Comparison of ENCODE assay signal across 8 mouse cellular contexts in genomic region chr9:3001948-3002659, GRCm38 (mm10). TPM values are rescaled to one million over a fixed set of nuclear protein-coding genes. Genes with fewer than 3 reads are reported as not detected.
DNase-seq lines count a peak whose midpoint lies in the region; ATAC-seq and TF ChIP-seq lines count a peak whose summit lies in the region.
"Not testable (repeated sequence)": the region's sequence is repeated elsewhere in the genome, so short reads cannot be mapped to it uniquely, and the experiment has no call there.

No protein-coding gene starts in this region.

- not testable (repeated sequence) for H3K4me3 ChIP-seq in hindbrain, embryonic 16.5 days (ENCODE audit: low read length); lung, postnatal 0 days (ENCODE audit: low read depth, low read length)

- 59% methylated on average over 8 of the region's 11 CpGs for WGBS in hindbrain, embryonic 16.5 days
- WGBS in lung, postnatal 0 days = 55% methylated on average over 8 of the region's 11 CpGs

- not testable (repeated sequence) for TF ChIP-seq EP300 in lung, postnatal 0 days (IDR thresholded peaks at IDR 0.05)

- TF ChIP-seq CTCF in lung, postnatal 0 days (IDR thresholded peaks at IDR 0.05) = not testable (repeated sequence)

- not testable (repeated sequence) for H3K4me1 ChIP-seq in hindbrain, embryonic 16.5 days (ENCODE audit: control insufficient read depth, insufficient read depth, low read depth, low read length); lung, postnatal 0 days (ENCODE audit: insufficient read depth, low read depth, low read length)

- H3K9me3 ChIP-seq in hindbrain, embryonic 16.5 days (ENCODE audit: control insufficient read depth, low read length); lung, postnatal 0 days (ENCODE audit: low read length): not testable (repeated sequence)

- H3K36me3 ChIP-seq in hindbrain, embryonic 16.5 days (ENCODE audit: control insufficient read depth, insufficient read depth, low read length); lung, postnatal 0 days (ENCODE audit: insufficient read depth, low read length): not testable (repeated sequence)

- not testable (repeated sequence) for H3K4me2 ChIP-seq in hindbrain, embryonic 16.5 days (ENCODE audit: low read length); lung, postnatal 0 days (replicated peaks; ENCODE audit: low read depth, low read length)

- not testable (repeated sequence) for H3K27me3 ChIP-seq in hindbrain, embryonic 16.5 days (replicated peaks; ENCODE audit: control insufficient read depth, insufficient read depth, low read length); lung, postnatal 0 days (replicated peaks; ENCODE audit: insufficient read depth, low read length)

- peak; percentile 88 for ATAC-seq in hindbrain, embryonic 16.5 days
- ATAC-seq in lung, postnatal 0 days = peak; percentile 73

- H3K27ac ChIP-seq in hindbrain, embryonic 16.5 days (ENCODE audit: low read depth, low read length); lung, postnatal 0 days (ENCODE audit: low read length): not testable (repeated sequence)

- not testable (repeated sequence) for H3K9ac ChIP-seq in hindbrain, embryonic 16.5 days (ENCODE audit: low read depth, low read length); lung, postnatal 0 days (replicated peaks; ENCODE audit: low read depth)

- peak; percentile 31 for DNase-seq in WW6 (ENCODE audit: low read depth, low spot score)
- peak; percentile 20 for DNase-seq in embryo, embryonic 10 days (ENCODE audit: low spot score)
- DNase-seq in gastrocnemius, postnatal 10 days = peak; percentile 100
- peak; percentile 77 to 98 for DNase-seq in layer of hippocampus, postnatal 25 days (ENCODE audit: extremely low spot score in 1 of 2, low spot score in 1 of 2)
- peak; percentile 9 for DNase-seq in lung, postnatal 0 days (ENCODE audit: low spot score)
- DNase-seq in ovary, postnatal 36 days (ENCODE audit: low spot score) = peak; percentile 21
- DNase-seq in thymus, postnatal 4 days = peak; percentile 79

RNA-seq across cellular contexts. Expression of gene Gm11168, which starts 1.0 kb away (rescaled TPM):
- total RNA-seq in gastrocnemius, postnatal 10 days (2021) = not detected
- not detected in 2 replicates for polyA plus RNA-seq in hindbrain, embryonic 16.5 days (2015; fragmentation: Nextera tagmentation; extraction: Ambion mirVana)
- total RNA-seq in layer of hippocampus, postnatal 25 days (2021) = not detected
- polyA plus RNA-seq in lung, postnatal 0 days (2015; fragmentation: Nextera tagmentation; extraction: Ambion mirVana) = 0.36 TPM in 1 of 2 replicates, not detected in the other

RNA-seq across cellular contexts. Expression of gene Gm10722, which starts 1.4 kb away (rescaled TPM):
- not detected for total RNA-seq in gastrocnemius, postnatal 10 days (2021)
- polyA plus RNA-seq in hindbrain, embryonic 16.5 days (2015; fragmentation: Nextera tagmentation; extraction: Ambion mirVana) = not detected in 2 replicates
- not detected for total RNA-seq in layer of hippocampus, postnatal 25 days (2021)
- polyA plus RNA-seq in lung, postnatal 0 days (2015; fragmentation: Nextera tagmentation; extraction: Ambion mirVana) = not detected in 2 replicates

RNA-seq across cellular contexts. Expression of gene Gm10721, which starts 10.8 kb away (rescaled TPM):
- total RNA-seq in gastrocnemius, postnatal 10 days (2021) = not detected
- not detected in 2 replicates for polyA plus RNA-seq in hindbrain, embryonic 16.5 days (2015; fragmentation: Nextera tagmentation; extraction: Ambion mirVana)
- total RNA-seq in layer of hippocampus, postnatal 25 days (2021) = under 1 TPM in 1 of 2 experiments, not detected in 1; 0.85 TPM
- polyA plus RNA-seq in lung, postnatal 0 days (2015; fragmentation: Nextera tagmentation; extraction: Ambion mirVana) = 0.36 TPM in 1 of 2 replicates, not detected in the other

RNA-seq across cellular contexts. Expression of gene Gm10720, which starts 13.3 kb away (rescaled TPM):
- not detected for total RNA-seq in gastrocnemius, postnatal 10 days (2021)
- not detected in 2 replicates for polyA plus RNA-seq in hindbrain, embryonic 16.5 days (2015; fragmentation: Nextera tagmentation; extraction: Ambion mirVana)
- not detected for total RNA-seq in layer of hippocampus, postnatal 25 days (2021)
- not detected in 2 replicates for polyA plus RNA-seq in lung, postnatal 0 days (2015; fragmentation: Nextera tagmentation; extraction: Ambion mirVana)

RNA-seq across cellular contexts. Expression of gene Gm10719, which starts 15.1 kb away (rescaled TPM):
- 1 to 10 TPM in 1 of 2 experiments, not detected in 1; 1.3 TPM for total RNA-seq in gastrocnemius, postnatal 10 days (2021)
- not detected in 2 replicates for polyA plus RNA-seq in hindbrain, embryonic 16.5 days (2015; fragmentation: Nextera tagmentation; extraction: Ambion mirVana)
- under 1 TPM; 0.42 to 0.89 TPM for total RNA-seq in layer of hippocampus, postnatal 25 days (2021)
- polyA plus RNA-seq in lung, postnatal 0 days (2015; fragmentation: Nextera tagmentation; extraction: Ambion mirVana) = 0.83 and 1.2 TPM in 2 replicates

Comparison
In these comparisons a context has a peak if more than half of its experiments do, and no peak if none do; other contexts are left out.
1. DNase-seq: peak in every context shown above with its lines; median percentile 100 in gastrocnemius, postnatal 10 days; 88 in layer of hippocampus, postnatal 25 days; 79 in thymus, postnatal 4 days; 31 in WW6; 21 in ovary, postnatal 36 days; 20 in embryo, embryonic 10 days; 9 in lung, postnatal 0 days.